In genomic region chr2:124720593-124721445, GRCm38 (mm10) we compare ENCODE assay signal across 12 mouse cellular contexts.
DNase-seq lines count a peak whose midpoint lies in the region; ATAC-seq and TF ChIP-seq lines count a peak whose summit lies in the region.
"Had no signal": no experiment of that assay in that cellular context is flagged by ENCODE, and none has a peak within 500 bp of the region (broad histone marks: within the 10 kb centered on the region; RNA-seq: fewer than 3 reads in every experiment).

No protein-coding gene starts in this region.

- DNase-seq in midbrain, embryonic 14.5 days: peak; percentile 36
- no peak for DNase-seq in midbrain, embryonic 11.5 days (ENCODE audit: low spot score, missing footprints)
- peak; percentile 28 to 48 for DNase-seq in left cerebral cortex, adult 2 months (ENCODE audit: extremely low spot score in 1 of 2, low spot score in 2 of 2)
- peak; percentile 44 for DNase-seq in right cerebral cortex, postnatal 25 days
- no peak for DNase-seq in spleen, postnatal 4 days (ENCODE audit: low spot score in 2 of 2)
- no peak for DNase-seq in embryo, embryonic 9.5 days (ENCODE audit: extremely low spot score)
- DNase-seq: adrenal gland, adult 8-10 months; cerebellum, postnatal 36 days; liver, embryonic 13.5 days had no signal

- H3K9ac ChIP-seq in midbrain, embryonic 14.5 days (replicated peaks; ENCODE audit: low read length): no peak overlapping the region
- no peak overlapping the region for H3K9ac ChIP-seq in midbrain, embryonic 11.5 days (ENCODE audit: low read length)
- no peak overlapping the region for H3K9ac ChIP-seq in hindbrain, embryonic 16.5 days (ENCODE audit: low read depth, low read length)
- H3K9ac ChIP-seq: heart, embryonic 13.5 days; liver, embryonic 13.5 days had no signal

- H3K4me1 ChIP-seq in midbrain, embryonic 14.5 days (ENCODE audit: control insufficient read depth, insufficient read depth, low read length): no peaks in the 10 kb centered on the region
- no peaks in the 10 kb centered on the region for H3K4me1 ChIP-seq in midbrain, embryonic 11.5 days (ENCODE audit: control insufficient read depth, insufficient read depth, low read length)
- peaks cover 2% of the 10 kb centered on the region; the same call in 1 of the 2 replicates for H3K4me1 ChIP-seq in hindbrain, embryonic 16.5 days (ENCODE audit: control insufficient read depth, insufficient read depth, low read depth, low read length)
- H3K4me1 ChIP-seq: liver, embryonic 13.5 days had no signal

- ATAC-seq in midbrain, embryonic 14.5 days (ENCODE audit: low FRiP score, low TSS enrichment): no peak
- ATAC-seq in midbrain, embryonic 11.5 days (ENCODE audit: low FRiP score): no peak
- peak; percentile 82 for ATAC-seq in hindbrain, embryonic 16.5 days

- intact Hi-C loops in left cerebral cortex, adult 2 months (cut with DNase I): no loop called here

- 70% methylated on average over 14 of the region's 14 CpGs for WGBS in midbrain, embryonic 14.5 days
- 79% methylated on average over 14 of the region's 14 CpGs for WGBS in midbrain, embryonic 11.5 days
- 56% methylated on average over 14 of the region's 14 CpGs for WGBS in hindbrain, embryonic 16.5 days

- no peaks in the 10 kb centered on the region for H3K9me3 ChIP-seq in midbrain, embryonic 14.5 days (ENCODE audit: control insufficient read depth, low read length)
- no peaks in the 10 kb centered on the region for H3K9me3 ChIP-seq in midbrain, embryonic 11.5 days (ENCODE audit: control insufficient read depth, low read length)
- H3K9me3 ChIP-seq in hindbrain, embryonic 16.5 days (ENCODE audit: control insufficient read depth, low read length): no peaks in the 10 kb centered on the region
- H3K9me3 ChIP-seq: heart, embryonic 13.5 days; liver, embryonic 13.5 days had no signal

- no peak overlapping the region for H3K4me2 ChIP-seq in midbrain, embryonic 14.5 days (ENCODE audit: low read length)
- no peak overlapping the region for H3K4me2 ChIP-seq in midbrain, embryonic 11.5 days
- no peak overlapping the region for H3K4me2 ChIP-seq in hindbrain, embryonic 16.5 days (ENCODE audit: low read length)
- H3K4me2 ChIP-seq: heart, embryonic 13.5 days; liver, embryonic 13.5 days had no signal

- no peak overlapping the region for H3K4me3 ChIP-seq in midbrain, embryonic 14.5 days (replicated peaks; ENCODE audit: low read depth, low read length)
- no peak overlapping the region for H3K4me3 ChIP-seq in midbrain, embryonic 11.5 days (ENCODE audit: low read depth, low read length)
- no peak overlapping the region for H3K4me3 ChIP-seq in hindbrain, embryonic 16.5 days (ENCODE audit: low read length)
- H3K4me3 ChIP-seq in left cerebral cortex, adult 2 months: no peak overlapping the region
- H3K4me3 ChIP-seq: erythroblast, embryonic 14.5 days; heart, embryonic 13.5 days; liver, embryonic 13.5 days had no signal

- H3K36me3 ChIP-seq in midbrain, embryonic 14.5 days (ENCODE audit: control insufficient read depth, insufficient read depth, low read length): no peaks in the 10 kb centered on the region
- no peaks in the 10 kb centered on the region for H3K36me3 ChIP-seq in midbrain, embryonic 11.5 days (ENCODE audit: control insufficient read depth, insufficient read depth, low read length)
- no peaks in the 10 kb centered on the region for H3K36me3 ChIP-seq in hindbrain, embryonic 16.5 days (ENCODE audit: control insufficient read depth, insufficient read depth, low read length)
- H3K36me3 ChIP-seq: heart, embryonic 13.5 days; liver, embryonic 13.5 days had no signal

- no peak for TF ChIP-seq CTCF in left cerebral cortex, adult 2 months (IDR thresholded peaks at IDR 0.05)

- no peaks in the 10 kb centered on the region for H3K27me3 ChIP-seq in midbrain, embryonic 14.5 days (ENCODE audit: control insufficient read depth, insufficient read depth, low read length)
- no peaks in the 10 kb centered on the region for H3K27me3 ChIP-seq in midbrain, embryonic 11.5 days (ENCODE audit: control insufficient read depth, insufficient read depth, low read length)
- H3K27me3 ChIP-seq in hindbrain, embryonic 16.5 days (replicated peaks; ENCODE audit: control insufficient read depth, insufficient read depth, low read length): no peaks in the 10 kb centered on the region
- H3K27me3 ChIP-seq: liver, embryonic 13.5 days had no signal

- no peak overlapping the region for H3K27ac ChIP-seq in midbrain, embryonic 14.5 days (replicated peaks; ENCODE audit: low read depth, low read length)
- no peak overlapping the region for H3K27ac ChIP-seq in midbrain, embryonic 11.5 days (ENCODE audit: low read depth, low read length)
- H3K27ac ChIP-seq in hindbrain, embryonic 16.5 days (ENCODE audit: low read depth, low read length): peak overlapping the region; percentile 5
- no peak overlapping the region; the same call in 1 of the 2 replicates for H3K27ac ChIP-seq in left cerebral cortex, adult 2 months
- H3K27ac ChIP-seq: liver, embryonic 13.5 days had no signal

Comparison
In these comparisons a context has a peak if more than half of its experiments do, and no peak if none do; other contexts are left out.
1. DNase-seq: peak in midbrain, embryonic 14.5 days (single experiment), left cerebral cortex, adult 2 months (2 of 2) and right cerebral cortex, postnatal 25 days (single experiment); none in midbrain, embryonic 11.5 days (single experiment), spleen, postnatal 4 days (0 of 2) and embryo, embryonic 9.5 days (single experiment).